Mouse (Mus musculus) midbrain, embryonic 10.5 days (tissue): ENCODE measurements around the gene Zfp710. TPM values are rescaled to one million over a fixed set of nuclear protein-coding genes. Genes with fewer than 3 reads are reported as not detected.
"Not testable (repeated sequence)": the region's sequence is repeated elsewhere in the genome, so short reads cannot be mapped to it uniquely, and the experiment has no call there.

Experiments used
- DNase-seq: peaks from one replicate; pipeline ENCODE4 v3.0.0-alpha.2; 2017; ENCODE audit warnings: low spot score
- H3K27ac ChIP-seq: fragments of 300-500 bp; sonication (generic); replicated peaks from 2 replicates; pipeline ENCODE4 v1.5.1; 2016; ENCODE audit warnings: mild to moderate bottlenecking
- H3K27me3 ChIP-seq: fragments of 300-500 bp; sonication (generic); 2 replicates; pipeline ENCODE4 v1.6.1; 2016; ENCODE audit warnings: low read depth, mild to moderate bottlenecking; ENCODE audit not compliant: poor library complexity, severe bottlenecking
- H3K36me3 ChIP-seq: fragments of 300-500 bp; sonication (generic); 2 replicates; pipeline ENCODE4 v1.6.1; 2016; ENCODE audit warnings: mild to moderate bottlenecking, moderate library complexity
- H3K4me1 ChIP-seq: fragments of 300-500 bp; sonication (generic); 2 replicates; pipeline ENCODE4 v1.6.1; 2016
- H3K4me3 ChIP-seq: fragments of 300-500 bp; sonication (generic); 2 replicates; pipeline ENCODE4 v1.5.1; 2016; ENCODE audit warnings: mild to moderate bottlenecking, moderate library complexity
- H3K9me3 ChIP-seq: fragments of 300-500 bp; sonication (generic); replicated peaks from 2 replicates; pipeline ENCODE4 v1.6.1; 2016; ENCODE audit warnings: mild to moderate bottlenecking
- WGBS: fragments of 180-500 bp; shearing (Covaris S2); methylation state at CpG from one replicate; pipeline ENCODE4 v1.1.7; 2016; 5-methylcytosine and 5-hydroxymethylcytosine counted together
- polyA plus RNA-seq: library from polyadenylated mRNA; unstranded; fragments of >200 nt; fragmentation: Nextera tagmentation; extraction: Ambion mirVana; gene quantifications from 2 replicates; pipeline ENCODE4 v1.2.1, GENCODE M21; 2016

Gene Zfp710
- polyA plus RNA-seq, 1 experiment from 2014 or later: 34.2 TPM

- 71% methylated on average over 4 of the region's 4 CpGs for WGBS
- H3K27me3 ChIP-seq: no peaks in the 10 kb centered on the region
- H3K27ac ChIP-seq: no peak overlapping the region
- no peak overlapping the region for H3K4me3 ChIP-seq
- 0 out of 2 replicates have a peak, but pooled peaks cover 3% of the 10 kb centered on the region for H3K4me1 ChIP-seq
- no peak for DNase-seq
- H3K36me3 ChIP-seq: no peaks in the 10 kb centered on the region
- H3K9me3 ChIP-seq: no peaks in the 10 kb centered on the region
Observed at GRCm38 (mm10) chr7:80123115-80123514, 98.5 kb downstream of the Zfp710 start.

- H3K36me3 ChIP-seq: no peaks in the 10 kb centered on the region
- DNase-seq: no peak
- 92% methylated on average over 2 of the region's 2 CpGs for WGBS
- no peaks in the 10 kb centered on the region for H3K9me3 ChIP-seq
- 0 out of 2 replicates have a peak, but pooled peaks cover 3% of the 10 kb centered on the region for H3K4me1 ChIP-seq
- no peak overlapping the region for H3K27ac ChIP-seq
- no peaks in the 10 kb centered on the region for H3K27me3 ChIP-seq
- no peak overlapping the region for H3K4me3 ChIP-seq
Observed at GRCm38 (mm10) chr7:80123672-80124071, 99.1 kb downstream of the Zfp710 start.

- WGBS: 78% methylated on average over 4 of the region's 4 CpGs
- H3K36me3 ChIP-seq: no peaks in the 10 kb centered on the region
Observed at GRCm38 (mm10) chr7:80129278-80129677, 104.7 kb downstream of the Zfp710 start.

GRCm38 (mm10) chr7:80130344-80131055, 105.9 kb downstream of the Zfp710 start:
- peaks cover 7% of the 10 kb centered on the region for H3K4me1 ChIP-seq
- no peak for DNase-seq
- H3K9me3 ChIP-seq: no peaks in the 10 kb centered on the region
- 47% methylated on average over 12 of the region's 12 CpGs for WGBS
- H3K36me3 ChIP-seq: no peaks in the 10 kb centered on the region
- H3K4me3 ChIP-seq: no peak overlapping the region
- no peaks in the 10 kb centered on the region for H3K27me3 ChIP-seq
- H3K27ac ChIP-seq: no peak overlapping the region

More at GRCm38 (mm10) chr7:80129278-80129677, 104.7 kb downstream of the Zfp710 start:
- Histone ChIP-seq H3K9me3 (no peaks in the 10 kb centered on the region), H3K27ac (no peak overlapping the region), H3K4me3 (no peak overlapping the region), H3K27me3 (no peaks in the 10 kb centered on the region), H3K4me1 (peaks cover 7% of the 10 kb centered on the region)
- no peak for DNase-seq

- not testable (repeated sequence) for DNase-seq, H3K4me3 ChIP-seq, H3K9me3 ChIP-seq, H3K27ac ChIP-seq, H3K4me1 ChIP-seq, H3K36me3 ChIP-seq, H3K27me3 ChIP-seq
- WGBS: 76% methylated on average over 7 of the region's 7 CpGs
Observed at GRCm38 (mm10) chr7:80131315-80131714, 106.7 kb downstream of the Zfp710 start.

- 62% methylated on average over 9 of the region's 9 CpGs for WGBS
- peak; percentile 53 for DNase-seq
- H3K36me3 ChIP-seq: no peaks in the 10 kb centered on the region
- peaks cover 12% of the 10 kb centered on the region for H3K9me3 ChIP-seq
- no peak overlapping the region for H3K4me3 ChIP-seq
- H3K27me3 ChIP-seq: no peaks in the 10 kb centered on the region
- no peak overlapping the region for H3K27ac ChIP-seq
- peaks cover 7% of the 10 kb centered on the region for H3K4me1 ChIP-seq
Observed at GRCm38 (mm10) chr7:80132541-80132940, 107.9 kb downstream of the Zfp710 start.

GRCm38 (mm10) chr7:80134454-80135172, 110.0 kb downstream of the Zfp710 start:
- DNase-seq: no peak
- no peak overlapping the region for H3K4me3 ChIP-seq
- H3K27ac ChIP-seq: no peak overlapping the region
- H3K36me3 ChIP-seq: no peaks in the 10 kb centered on the region
- 59% methylated on average over 8 of the region's 8 CpGs for WGBS
- H3K4me1 ChIP-seq: peaks cover 10% of the 10 kb centered on the region
- no peaks in the 10 kb centered on the region for H3K27me3 ChIP-seq
- peaks cover 14% of the 10 kb centered on the region for H3K9me3 ChIP-seq

- peaks cover 14% of the 10 kb centered on the region for H3K9me3 ChIP-seq
- H3K4me1 ChIP-seq: peaks cover 12% of the 10 kb centered on the region
- H3K27me3 ChIP-seq: no peaks in the 10 kb centered on the region
- WGBS: 78% methylated on average over 1 of the region's 1 CpGs
- H3K27ac ChIP-seq: no peak overlapping the region
- H3K4me3 ChIP-seq: no peak overlapping the region
- no peaks in the 10 kb centered on the region for H3K36me3 ChIP-seq
- no peak for DNase-seq
Observed at GRCm38 (mm10) chr7:80135173-80135532, 110.5 kb downstream of the Zfp710 start.

- Histone ChIP-seq H3K4me1 (peaks cover 17% of the 10 kb centered on the region), H3K27me3 (no peaks in the 10 kb centered on the region), H3K36me3 (no peaks in the 10 kb centered on the region), H3K9me3 (peaks cover 14% of the 10 kb centered on the region), H3K27ac (no peak overlapping the region), H3K4me3 (no peak overlapping the region)
- DNase-seq: no peak
- 86% methylated on average over 1 of the region's 1 CpGs for WGBS
Observed at GRCm38 (mm10) chr7:80138375-80138774, 113.8 kb downstream of the Zfp710 start.

GRCm38 (mm10) chr7:80140815-80141214, 116.2 kb downstream of the Zfp710 start:
- Histone ChIP-seq H3K27me3 (no peaks in the 10 kb centered on the region), H3K4me1 (peaks cover 24% of the 10 kb centered on the region), H3K9me3 (peaks cover 14% of the 10 kb centered on the region), H3K36me3 (no peaks in the 10 kb centered on the region), H3K27ac (peak overlapping the region; percentile 39; the same call in 1 of the 2 replicates), H3K4me3 (no peak overlapping the region)
- WGBS: 12% methylated on average over 9 of the region's 9 CpGs
- DNase-seq: peak; percentile 78

Other genes with a start within 250 kb of the Zfp710 start
- 0.12 TPM in 1 of 2 replicates, not detected in the other for gene Mesp1, start 231.0 kb upstream of the Zfp710 start, polyA plus RNA-seq
- 0.53 and 0.61 TPM in 2 replicates for gene Mesp2, start 214.1 kb upstream of the Zfp710 start, polyA plus RNA-seq
- 3.9 and 5.5 TPM in 2 replicates for gene Anpep, start 163.8 kb upstream of the Zfp710 start, polyA plus RNA-seq
- gene Ap3s2, start 104.2 kb upstream of the Zfp710 start, polyA plus RNA-seq: 52.3 and 55.1 TPM in 2 replicates
- 24.0 and 24.5 TPM in 2 replicates for gene Arpin, start 89.5 kb upstream of the Zfp710 start, polyA plus RNA-seq
- gene Idh2, start 90.6 kb downstream of the Zfp710 start, polyA plus RNA-seq: 428 and 429 TPM in 2 replicates
- gene Sema4b, start 162.0 kb downstream of the Zfp710 start, polyA plus RNA-seq: 12.6 and 16.5 TPM in 2 replicates
- 63.3 and 77.6 TPM in 2 replicates for gene Cib1, start 208.0 kb downstream of the Zfp710 start, polyA plus RNA-seq
- 5.6 and 6.3 TPM in 2 replicates for gene Gdpgp1, start 208.1 kb downstream of the Zfp710 start, polyA plus RNA-seq
- 0.68 and 0.94 TPM in 2 replicates for gene Ttll13, start 221.6 kb downstream of the Zfp710 start, polyA plus RNA-seq
- gene Ngrn, start 236.4 kb downstream of the Zfp710 start, polyA plus RNA-seq: 44.8 and 48.9 TPM in 2 replicates
- gene Vps33b, start 244.8 kb downstream of the Zfp710 start, polyA plus RNA-seq: 16.6 and 19.9 TPM in 2 replicates